11 mouse cellular contexts compared by ENCODE assay signal in genomic region chr1:168290236-168290985, GRCm38 (mm10).
DNase-seq lines count a peak whose midpoint lies in the region; ATAC-seq lines count a peak whose summit lies in the region.
"Had no signal": no experiment of that assay in that cellular context is flagged by ENCODE, and none has a peak within 500 bp of the region (broad histone marks: within the 10 kb centered on the region; RNA-seq: fewer than 3 reads in every experiment).

No protein-coding gene starts in this region.

- peak; percentile 91 for DNase-seq in heart, adult 11 months
- DNase-seq in heart, postnatal 14 days = no peak
- no peak for DNase-seq in liver, embryonic 11.5 days (ENCODE audit: low spot score)
- peak; percentile 41 to 45 for DNase-seq in adrenal gland, postnatal 36 days
- DNase-seq in urinary bladder, postnatal 4 days (ENCODE audit: low spot score in 2 of 2) = no peak
- DNase-seq: thymus, postnatal 36 days had no signal

- H3K4me1 ChIP-seq in liver, embryonic 12.5 days = peaks cover 80% of the 10 kb centered on the region
- peaks cover 33% of the 10 kb centered on the region for H3K4me1 ChIP-seq in liver, embryonic 11.5 days (replicated peaks; ENCODE audit: control insufficient read depth, insufficient read depth, low read length)
- peaks cover 76% of the 10 kb centered on the region for H3K4me1 ChIP-seq in hindbrain, embryonic 13.5 days (replicated peaks)

- no peak overlapping the region for H3K4me2 ChIP-seq in liver, embryonic 12.5 days
- H3K4me2 ChIP-seq in liver, embryonic 11.5 days = no peak overlapping the region
- no peak overlapping the region for H3K4me2 ChIP-seq in hindbrain, embryonic 13.5 days
- H3K4me2 ChIP-seq: embryonic facial prominence, embryonic 13.5 days; limb, embryonic 15.5 days had no signal

- WGBS in liver, embryonic 12.5 days (ENCODE audit: insufficient replicate concordance) = 83% methylated on average over 8 of the region's 8 CpGs
- WGBS in liver, embryonic 11.5 days = 81% methylated on average over 8 of the region's 8 CpGs
- 75% methylated on average over 8 of the region's 8 CpGs for WGBS in hindbrain, embryonic 13.5 days

- H3K9me3 ChIP-seq in liver, embryonic 12.5 days (replicated peaks) = no peaks in the 10 kb centered on the region
- no peaks in the 10 kb centered on the region for H3K9me3 ChIP-seq in liver, embryonic 11.5 days (ENCODE audit: control insufficient read depth, low read length)
- H3K9me3 ChIP-seq in hindbrain, embryonic 13.5 days = no peaks in the 10 kb centered on the region
- H3K9me3 ChIP-seq: embryonic facial prominence, embryonic 13.5 days; limb, embryonic 15.5 days had no signal

- intact Hi-C loops in heart, postnatal 14 days (cut with DNase I) = no loop called here

- H3K27ac ChIP-seq in liver, embryonic 12.5 days = peak overlapping the region; percentile 94
- H3K27ac ChIP-seq in liver, embryonic 11.5 days (ENCODE audit: low read depth, low read length) = no peak overlapping the region
- H3K27ac ChIP-seq in hindbrain, embryonic 13.5 days = peak overlapping the region; percentile 67
- H3K27ac ChIP-seq: kidney, postnatal 0 days; limb, embryonic 15.5 days had no signal

- H3K9ac ChIP-seq in liver, embryonic 12.5 days = peak overlapping the region; percentile 33; the same call in 1 of the 2 replicates
- no peak overlapping the region for H3K9ac ChIP-seq in liver, embryonic 11.5 days (ENCODE audit: low read depth, low read length)
- H3K9ac ChIP-seq in hindbrain, embryonic 13.5 days = no peak overlapping the region
- H3K9ac ChIP-seq: embryonic facial prominence, embryonic 13.5 days; limb, embryonic 15.5 days had no signal

- H3K4me3 ChIP-seq in liver, embryonic 12.5 days = no peak overlapping the region
- H3K4me3 ChIP-seq in liver, embryonic 11.5 days (ENCODE audit: low read depth, low read length) = no peak overlapping the region
- H3K4me3 ChIP-seq in hindbrain, embryonic 13.5 days = no peak overlapping the region
- H3K4me3 ChIP-seq: embryonic facial prominence, embryonic 13.5 days; limb, embryonic 15.5 days had no signal

- H3K36me3 ChIP-seq in liver, embryonic 12.5 days = peaks cover 8% of the 10 kb centered on the region; the same call in 1 of the 2 replicates
- peaks cover 2% of the 10 kb centered on the region; the same call in 1 of the 2 replicates for H3K36me3 ChIP-seq in liver, embryonic 11.5 days (ENCODE audit: control insufficient read depth, insufficient read depth, low read length)
- no peaks in the 10 kb centered on the region for H3K36me3 ChIP-seq in hindbrain, embryonic 13.5 days
- H3K36me3 ChIP-seq: limb, embryonic 15.5 days had no signal

- peaks cover 9% of the 10 kb centered on the region for H3K27me3 ChIP-seq in liver, embryonic 12.5 days (replicated peaks)
- H3K27me3 ChIP-seq in liver, embryonic 11.5 days (replicated peaks; ENCODE audit: control insufficient read depth, insufficient read depth, low read length) = no peaks in the 10 kb centered on the region
- H3K27me3 ChIP-seq in hindbrain, embryonic 13.5 days = no peaks in the 10 kb centered on the region
- H3K27me3 ChIP-seq: embryonic facial prominence, embryonic 13.5 days had no signal

- ATAC-seq in liver, embryonic 12.5 days = no peak
- no peak for ATAC-seq in liver, embryonic 11.5 days (replicated peaks; ENCODE audit: low FRiP score)
- no peak for ATAC-seq in hindbrain, embryonic 13.5 days (ENCODE audit: low FRiP score)

Comparison
In these comparisons a context has a peak if more than half of its experiments do, and no peak if none do; other contexts are left out.
1. DNase-seq: peak in heart, adult 11 months (single experiment) and adrenal gland, postnatal 36 days (2 of 2); none in heart, postnatal 14 days (0 of 2), liver, embryonic 11.5 days (single experiment) and urinary bladder, postnatal 4 days (0 of 2).